Mouse (Mus musculus): Measurements from ENCODE around the gene Gm21992. TPM values are rescaled to one million over a fixed set of nuclear protein-coding genes. Genes with fewer than 3 reads are reported as not detected.
A peak's percentile ranks its signal among the peaks of the same experiment; 100 is the strongest.

Gene Gm21992
- total RNA-seq, 1 experiment, result 40.0 TPM

DNA sequence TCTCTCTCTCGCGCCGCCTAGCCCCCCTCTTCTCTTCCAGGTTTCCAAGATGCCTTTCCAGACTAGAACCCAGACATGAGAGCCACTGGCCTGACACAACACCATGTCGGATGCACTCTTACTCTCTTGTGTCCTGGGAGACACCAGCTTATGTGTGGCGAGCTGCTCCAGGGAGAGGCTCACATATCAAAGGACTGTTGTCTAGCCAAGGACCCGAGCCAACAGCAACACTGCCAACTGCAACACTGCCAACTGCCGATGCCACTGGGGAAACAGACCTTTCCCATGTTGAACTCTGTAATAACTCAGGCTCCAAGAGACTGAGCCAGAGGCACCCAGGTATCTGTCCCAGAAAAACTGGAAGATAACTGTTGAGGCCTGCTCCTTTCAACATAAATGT lies 17.7 kb upstream of the Gm21992 start:
- Histone ChIP-seq H3K9ac (ENCODE audit: insufficient read depth, low read depth, low read length, poor library complexity, severe bottlenecking) (peak overlapping the region; percentile 79), H3K36me3 (ENCODE audit: control insufficient read depth, insufficient read depth, low read length, poor library complexity, severe bottlenecking) (peaks cover 4% of the 10 kb centered on the region; the same call in 1 of the 2 replicates), H3K27ac (ENCODE audit: insufficient read depth, low read depth, low read length, poor library complexity, severe bottlenecking) (peak overlapping the region; percentile 70; the same call in 1 of the 2 replicates), H3K4me1 (ENCODE audit: control insufficient read depth in 2 of 2, insufficient read depth in 2 of 2, low read length in 2 of 2, poor library complexity in 1 of 2) (peaks cover 0 to 17% of the 10 kb centered on the region in 2 experiments; a peak in 2 of 4 replicates), H3K4me3 (ENCODE audit: insufficient read depth in 1 of 2, low read depth in 1 of 2, low read length in 2 of 2, poor library complexity in 1 of 2, severe bottlenecking in 1 of 2) (peak overlapping the region; percentile 15 to 26; a peak in 2 of 4 replicates), H3K9me3 (ENCODE audit: control insufficient read depth, insufficient read depth, low read depth, low read length) (no peaks in the 10 kb centered on the region)
- in situ Hi-C loops (cut with MboI; ENCODE audit: low sequenced_read_pairs in 2 of 2, unreplicated experiment in 2 of 2), result no loop called here
- DNase-seq (ENCODE audit: low read depth, low spot score), result no peak
- TF ChIP-seq CHD2 (IDR thresholded peaks at IDR 0.05; ENCODE audit: low read depth, low read length) (no peak), MAFK (IDR thresholded peaks at IDR 0.05; ENCODE audit: insufficient read depth, low read depth, low read length) (no peak), ZNF384 (IDR thresholded peaks at IDR 0.05; ENCODE audit: low read depth, low read length) (no peak), ZC3H11A (IDR thresholded peaks at IDR 0.05; ENCODE audit: borderline replicate concordance, low read depth, low read length) (no peak), HCFC1 (IDR thresholded peaks at IDR 0.05; ENCODE audit: borderline replicate concordance, insufficient read depth, low read length) (no peak)

DNA sequence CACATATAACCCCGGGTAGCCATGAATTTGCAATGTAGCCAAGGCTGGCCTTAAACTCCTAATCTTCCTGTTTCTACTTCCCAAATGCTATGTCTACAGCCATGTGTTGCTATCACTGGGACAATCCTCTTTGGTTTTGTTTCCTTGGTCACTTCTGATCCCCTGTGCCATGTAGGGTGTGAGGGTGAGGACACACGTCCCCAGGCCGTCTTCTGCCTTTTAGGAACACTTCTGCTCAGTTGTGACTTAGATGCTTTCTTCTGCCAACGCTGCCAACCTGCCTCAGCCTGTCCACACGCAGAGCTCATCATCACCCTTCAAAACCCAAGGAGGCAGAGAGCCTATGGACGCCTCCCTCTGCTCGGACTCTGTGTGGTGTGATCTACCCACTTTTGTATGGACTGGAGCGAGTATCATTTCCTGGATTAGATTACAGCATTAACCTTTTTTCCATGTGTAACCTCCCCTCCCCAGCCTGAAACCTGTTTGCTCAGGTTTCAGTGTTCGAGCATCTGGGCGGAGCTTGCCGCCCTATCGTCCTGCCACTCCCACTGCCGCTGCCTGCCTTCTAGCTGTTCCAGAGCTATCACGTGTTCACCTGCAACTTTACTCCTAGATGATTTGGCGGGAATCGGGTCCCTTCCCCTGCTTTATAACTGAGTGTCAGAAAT lies 17.2 kb upstream of the Gm21992 start:
- Histone ChIP-seq H3K27ac (ENCODE audit: insufficient read depth, low read depth, low read length, poor library complexity, severe bottlenecking) (peak overlapping the region; percentile 51), H3K4me3 (ENCODE audit: insufficient read depth in 1 of 2, low read depth in 1 of 2, low read length in 2 of 2, poor library complexity in 1 of 2, severe bottlenecking in 1 of 2) (peak overlapping the region; percentile 26 to 30; a peak in 3 of 4 replicates), H3K9ac (ENCODE audit: insufficient read depth, low read depth, low read length, poor library complexity, severe bottlenecking) (peak overlapping the region; percentile 79), H3K36me3 (ENCODE audit: control insufficient read depth, insufficient read depth, low read length, poor library complexity, severe bottlenecking) (peaks cover 4% of the 10 kb centered on the region; the same call in 1 of the 2 replicates), H3K9me3 (ENCODE audit: control insufficient read depth, insufficient read depth, low read depth, low read length) (no peaks in the 10 kb centered on the region), H3K4me1 (ENCODE audit: control insufficient read depth in 2 of 2, insufficient read depth in 2 of 2, low read length in 2 of 2, poor library complexity in 1 of 2) (peaks cover 0 to 17% of the 10 kb centered on the region in 2 experiments; a peak in 2 of 4 replicates)
- in situ Hi-C loops (cut with MboI; ENCODE audit: low sequenced_read_pairs in 2 of 2, unreplicated experiment in 2 of 2), result no loop called here
- no peak for DNase-seq (ENCODE audit: low read depth, low spot score)
- TF ChIP-seq ZNF384 (IDR thresholded peaks at IDR 0.05; ENCODE audit: low read depth, low read length) (no peak), MAFK (IDR thresholded peaks at IDR 0.05; ENCODE audit: insufficient read depth, low read depth, low read length) (no peak), CHD2 (IDR thresholded peaks at IDR 0.05; ENCODE audit: low read depth, low read length) (no peak), HCFC1 (IDR thresholded peaks at IDR 0.05; ENCODE audit: borderline replicate concordance, insufficient read depth, low read length) (no peak), ZC3H11A (IDR thresholded peaks at IDR 0.05; ENCODE audit: borderline replicate concordance, low read depth, low read length) (no peak)

DNA sequence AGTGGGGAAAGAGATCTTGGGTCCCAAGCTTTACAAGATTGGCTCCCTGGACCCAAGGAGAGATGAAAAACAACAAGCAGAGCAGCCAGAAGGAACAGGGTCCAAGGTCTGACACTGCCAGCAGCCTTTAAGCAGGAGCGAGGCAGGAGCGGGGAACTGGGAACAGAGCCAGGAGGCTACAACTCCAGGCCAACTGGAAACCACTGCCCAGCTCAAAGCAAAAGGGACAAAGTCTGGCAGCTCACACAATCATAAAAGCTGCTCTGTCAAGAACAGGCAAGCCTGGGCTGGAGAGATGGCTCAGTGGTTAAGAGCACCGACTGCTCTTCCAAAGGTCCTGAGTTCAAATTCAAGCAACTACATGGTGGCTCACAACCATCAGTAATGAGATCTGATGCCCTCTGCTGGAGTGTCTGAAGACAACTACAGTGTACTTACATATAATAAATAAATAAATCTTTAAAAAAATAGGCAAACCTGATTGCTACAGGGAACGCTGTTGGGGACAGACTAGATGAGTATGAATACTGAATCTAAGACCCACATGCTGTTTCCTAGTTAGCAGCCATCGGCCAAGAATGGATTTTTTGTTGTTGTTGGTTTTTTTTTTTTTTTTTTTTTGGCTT lies 9.4 kb upstream of the Gm21992 start:
- Histone ChIP-seq H3K4me3 (ENCODE audit: insufficient read depth in 1 of 2, low read depth in 1 of 2, low read length in 2 of 2, poor library complexity in 1 of 2, severe bottlenecking in 1 of 2) (no peak overlapping the region), H3K9ac (ENCODE audit: insufficient read depth, low read depth, low read length, poor library complexity, severe bottlenecking) (no peak overlapping the region), H3K4me1 (ENCODE audit: control insufficient read depth in 2 of 2, insufficient read depth in 2 of 2, low read length in 2 of 2, poor library complexity in 1 of 2) (peaks cover 2 to 5% of the 10 kb centered on the region in 2 experiments; a peak in 1 of 4 replicates), H3K36me3 (ENCODE audit: control insufficient read depth, insufficient read depth, low read length, poor library complexity, severe bottlenecking) (no peaks in the 10 kb centered on the region), H3K27ac (ENCODE audit: insufficient read depth, low read depth, low read length, poor library complexity, severe bottlenecking) (no peak overlapping the region), H3K9me3 (ENCODE audit: control insufficient read depth, insufficient read depth, low read depth, low read length) (no peaks in the 10 kb centered on the region)
- in situ Hi-C loops (cut with MboI; ENCODE audit: low sequenced_read_pairs in 2 of 2, unreplicated experiment in 2 of 2), result no loop called here
- DNase-seq (ENCODE audit: low read depth, low spot score), result no peak
- TF ChIP-seq ZNF384 (IDR thresholded peaks at IDR 0.05; ENCODE audit: low read depth, low read length), result no peak; the same call in 1 of the 2 replicates
- TF ChIP-seq CHD2 (IDR thresholded peaks at IDR 0.05; ENCODE audit: low read depth, low read length), result no peak
- TF ChIP-seq MAFK (IDR thresholded peaks at IDR 0.05; ENCODE audit: insufficient read depth, low read depth, low read length), result no peak
- TF ChIP-seq ZC3H11A (IDR thresholded peaks at IDR 0.05; ENCODE audit: borderline replicate concordance, low read depth, low read length), result no peak
- TF ChIP-seq HCFC1 (IDR thresholded peaks at IDR 0.05; ENCODE audit: borderline replicate concordance, insufficient read depth, low read length), result no peak

DNA sequence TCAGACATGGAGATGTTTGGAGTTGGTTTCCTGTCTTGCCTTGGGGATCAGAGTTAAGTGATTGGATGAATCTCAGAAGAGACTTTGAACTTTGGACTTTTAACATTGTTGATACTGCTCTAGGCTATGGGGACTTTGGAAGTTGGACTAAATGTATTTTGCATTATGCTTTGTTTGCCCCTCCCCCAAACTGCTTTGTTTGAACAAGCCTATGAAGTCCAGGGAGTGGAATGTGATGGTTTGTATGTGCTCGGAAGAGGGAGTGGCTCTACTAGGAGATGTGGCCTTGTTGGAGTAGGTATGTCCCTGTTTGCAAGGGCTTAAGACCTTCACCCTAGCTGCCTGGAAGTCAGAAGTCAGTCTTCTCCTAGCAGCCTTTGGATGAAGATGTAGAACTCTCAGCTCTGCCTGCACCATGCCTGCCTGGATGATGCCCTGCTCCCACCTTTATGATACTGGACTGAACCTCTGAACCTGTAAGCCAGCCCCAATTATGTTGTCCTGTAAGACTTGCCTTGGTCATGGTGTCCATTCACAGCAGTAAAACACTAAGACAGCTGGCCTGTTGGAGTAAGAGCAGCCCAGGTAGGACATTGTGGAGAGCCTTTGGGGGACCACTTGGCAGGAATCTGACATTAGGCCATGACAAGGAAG lies 5.9 kb upstream of the Gm21992 start:
- Histone ChIP-seq H3K9ac (ENCODE audit: insufficient read depth, low read depth, low read length, poor library complexity, severe bottlenecking) (no peak overlapping the region), H3K9me3 (ENCODE audit: control insufficient read depth, insufficient read depth, low read depth, low read length) (no peaks in the 10 kb centered on the region), H3K4me3 (ENCODE audit: insufficient read depth in 1 of 2, low read depth in 1 of 2, low read length in 2 of 2, poor library complexity in 1 of 2, severe bottlenecking in 1 of 2) (no peak overlapping the region), H3K36me3 (ENCODE audit: control insufficient read depth, insufficient read depth, low read length, poor library complexity, severe bottlenecking) (no peaks in the 10 kb centered on the region), H3K27ac (ENCODE audit: insufficient read depth, low read depth, low read length, poor library complexity, severe bottlenecking) (no peak overlapping the region), H3K4me1 (ENCODE audit: control insufficient read depth in 2 of 2, insufficient read depth in 2 of 2, low read length in 2 of 2, poor library complexity in 1 of 2) (peaks cover 0 to 2% of the 10 kb centered on the region in 2 experiments; a peak in 1 of 4 replicates)
- no peak for DNase-seq (ENCODE audit: low read depth, low spot score)
- in situ Hi-C loops (cut with MboI; ENCODE audit: low sequenced_read_pairs in 2 of 2, unreplicated experiment in 2 of 2), result no loop called here
- TF ChIP-seq ZNF384 (IDR thresholded peaks at IDR 0.05; ENCODE audit: low read depth, low read length) (no peak), CHD2 (IDR thresholded peaks at IDR 0.05; ENCODE audit: low read depth, low read length) (no peak), HCFC1 (IDR thresholded peaks at IDR 0.05; ENCODE audit: borderline replicate concordance, insufficient read depth, low read length) (no peak), ZC3H11A (IDR thresholded peaks at IDR 0.05; ENCODE audit: borderline replicate concordance, low read depth, low read length) (no peak), MAFK (IDR thresholded peaks at IDR 0.05; ENCODE audit: insufficient read depth, low read depth, low read length) (no peak)
